Mouse (Mus musculus) embryonic stem cell, embryonic (primary cell): Measurements from ENCODE around the gene Wnt5b.

Experiments used
- CTCF ChIA-PET, 4 experiments: fragments of 300-600 bp in 2 of 4; fragments of 350-600 bp in 2 of 4; sonication (Branson Sonifier 250); formaldehyde crosslinking; loops; one replicate each; lab custom pipeline; 2022; ENCODE audit warnings: inconsistent platforms in 2 of 4; lab: Charles Lee
- POLR2A ChIA-PET, 4 experiments: fragments of 300-600 bp in 2 of 4; fragments of 350-600 bp in 2 of 4; sonication (Branson Sonifier 250); formaldehyde crosslinking; loops; one replicate each; lab custom pipeline; 2022; ENCODE audit warnings: antibody characterized with exemption in 4 of 4, inconsistent platforms in 1 of 4; lab: Charles Lee

Gene Wnt5b

DNA sequence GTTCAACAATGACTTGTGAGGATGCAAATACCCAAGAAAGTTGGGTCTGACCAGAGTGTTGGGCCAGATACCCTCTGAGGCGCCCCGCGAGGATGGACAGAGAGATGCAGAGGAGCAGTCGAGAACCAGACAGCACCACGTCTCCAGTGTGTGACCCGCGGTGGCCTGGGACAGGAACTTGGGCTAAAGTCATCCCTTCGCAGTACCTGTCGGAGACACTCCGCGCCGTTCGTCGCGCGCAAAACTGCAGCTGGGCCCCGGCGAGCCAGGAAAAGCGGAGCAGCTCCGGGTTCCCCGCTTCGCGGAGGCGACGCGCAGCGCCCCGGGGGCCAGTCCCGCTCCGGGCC, 718 bp downstream of the Wnt5b start:
- ChIA-PET POLR2A (interaction anchor here in 2 of 4 experiments (0.6 to 2.8 kb wide), 8 partner anchors 11 to 751 kb away, joined by 3 to 7 read pairs (median 4); partner anchors contain the start of genes B4galnt3 (in 1 of the 2) and D330020A13Rik (in 1 of the 2)), CTCF (interaction anchor here (0.6 to 2.3 kb wide), 7 partner anchors 11 to 186 kb away, joined by 3 to 20 read pairs (median 3); no protein-coding TSS in a partner anchor)

DNA sequence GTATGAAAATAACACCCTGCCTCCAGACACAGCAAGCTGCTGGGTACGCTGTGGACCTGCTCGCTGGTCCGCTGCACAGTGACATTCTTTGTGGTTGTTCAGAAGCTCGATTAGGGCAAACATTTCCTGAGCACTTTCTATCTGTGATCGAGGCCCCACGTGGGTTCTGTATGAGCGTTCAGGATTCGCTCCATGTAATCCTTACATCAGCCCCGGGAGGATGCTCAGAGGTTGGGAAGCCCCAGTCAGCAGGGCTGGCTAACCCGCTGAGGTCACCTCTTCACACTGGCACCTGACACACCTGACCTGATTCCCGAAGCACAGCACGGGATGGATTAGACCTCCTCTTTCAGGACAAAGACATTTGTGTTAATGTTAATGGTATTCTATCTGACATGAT, 8.3 kb downstream of the Wnt5b start:
- ChIA-PET CTCF (no interaction called here), POLR2A (no interaction called here)

DNA sequence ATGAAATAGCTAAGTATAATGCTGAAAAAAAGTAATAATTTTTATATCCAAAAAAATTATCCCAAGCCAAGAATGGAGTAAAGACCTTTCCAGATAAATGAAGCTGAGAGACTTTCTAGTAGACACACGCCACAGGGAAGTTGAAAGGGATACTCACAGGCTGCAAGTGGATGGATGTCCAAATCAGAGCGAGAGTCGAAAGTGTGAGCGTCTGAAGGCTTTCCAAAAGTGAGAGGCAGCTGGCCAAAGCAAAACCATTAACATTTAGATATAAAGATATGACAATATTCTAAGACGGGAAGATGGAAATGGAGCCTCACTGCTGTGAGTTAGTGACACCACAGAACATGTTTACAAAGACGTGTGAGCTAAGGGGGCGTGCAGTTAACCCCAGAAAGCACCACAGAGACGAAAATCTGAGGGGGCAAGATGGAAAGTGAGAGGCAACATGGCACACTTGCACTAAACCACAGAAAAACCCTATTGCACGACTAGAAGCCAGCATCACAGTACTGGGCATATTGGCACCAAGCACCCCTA, 10.9 kb downstream of the Wnt5b start:
- ChIA-PET CTCF (interaction anchor here in 1 of 4 experiments (0.7 kb wide), 1 partner anchor 85 kb away, joined by 3 read pairs; no protein-coding TSS in a partner anchor), POLR2A (interaction anchor here in 1 of 4 experiments (0.6 kb wide), 2 partner anchors 77 to 358 kb away, joined by 3 read pairs; no protein-coding TSS in a partner anchor)

DNA sequence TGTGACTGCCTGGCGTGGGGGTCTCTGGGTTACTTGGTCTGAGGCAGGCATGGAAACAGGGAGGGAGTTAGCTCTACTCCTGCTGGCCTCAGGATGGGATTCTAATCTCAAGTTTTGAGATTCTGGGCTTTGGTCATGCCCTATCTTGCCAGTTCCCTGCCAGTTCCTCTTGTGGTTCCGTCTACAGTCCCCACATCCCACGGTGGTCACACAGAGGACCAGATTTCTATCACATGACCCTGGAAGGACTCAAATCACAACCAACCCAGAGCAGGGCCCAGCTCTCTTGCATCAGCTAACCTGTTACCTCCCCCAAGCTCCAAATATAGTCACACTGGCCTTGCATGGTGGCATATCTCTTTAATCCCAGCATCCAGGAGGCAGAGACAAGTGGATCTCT, 14.5 kb downstream of the Wnt5b start:
- ChIA-PET CTCF (interaction anchor here in 2 of 4 experiments (0.6 to 0.7 kb wide), 2 partner anchors 46 to 86 kb away, joined by 3 read pairs; no protein-coding TSS in a partner anchor), POLR2A (no interaction called here)

DNA sequence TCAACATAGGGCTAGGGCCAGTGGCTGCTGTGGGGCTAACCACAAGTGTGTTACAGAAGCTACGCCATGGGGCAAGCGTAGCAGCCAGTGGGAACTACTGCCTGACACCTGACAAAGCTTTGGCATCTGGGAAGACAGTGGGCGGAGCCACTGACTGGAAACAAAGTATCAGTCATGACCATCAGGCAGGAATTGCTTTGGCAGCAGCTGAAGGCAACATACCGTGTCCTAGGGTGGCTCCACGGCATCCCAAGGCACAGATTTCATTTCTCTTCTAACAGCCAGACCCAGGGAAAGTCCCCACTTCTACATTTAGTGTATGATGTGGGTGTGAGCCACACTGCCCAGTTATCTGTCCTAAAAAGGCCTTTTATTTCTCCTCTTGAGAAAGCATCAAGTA, 17.6 kb downstream of the Wnt5b start:
- CTCF ChIA-PET, result no interaction called here
- POLR2A ChIA-PET, result no interaction called here

DNA sequence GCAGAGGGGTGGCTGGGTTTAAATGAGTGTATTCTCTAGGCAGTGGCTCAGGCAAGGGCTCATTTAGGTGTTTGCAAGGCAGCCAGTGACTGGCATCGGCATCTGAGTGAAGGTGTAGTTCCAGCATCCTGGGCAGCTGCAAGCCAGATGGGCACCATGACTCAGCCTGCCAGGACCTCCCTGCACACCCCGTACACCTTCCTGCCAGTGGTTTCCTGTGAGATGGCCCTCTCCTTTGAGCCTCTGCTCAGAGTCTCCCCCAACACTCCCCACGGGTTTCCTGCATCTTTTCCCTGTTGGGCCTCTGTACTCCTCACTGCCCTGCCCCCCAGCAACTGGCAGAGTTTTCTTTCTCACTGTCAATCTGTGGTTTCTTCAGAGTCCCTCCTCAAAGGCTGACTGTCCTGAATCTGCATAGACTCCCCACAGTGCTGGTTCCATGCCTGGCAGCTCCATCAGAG, 22.2 kb downstream of the Wnt5b start:
- ChIA-PET CTCF (no interaction called here), POLR2A (no interaction called here)

DNA sequence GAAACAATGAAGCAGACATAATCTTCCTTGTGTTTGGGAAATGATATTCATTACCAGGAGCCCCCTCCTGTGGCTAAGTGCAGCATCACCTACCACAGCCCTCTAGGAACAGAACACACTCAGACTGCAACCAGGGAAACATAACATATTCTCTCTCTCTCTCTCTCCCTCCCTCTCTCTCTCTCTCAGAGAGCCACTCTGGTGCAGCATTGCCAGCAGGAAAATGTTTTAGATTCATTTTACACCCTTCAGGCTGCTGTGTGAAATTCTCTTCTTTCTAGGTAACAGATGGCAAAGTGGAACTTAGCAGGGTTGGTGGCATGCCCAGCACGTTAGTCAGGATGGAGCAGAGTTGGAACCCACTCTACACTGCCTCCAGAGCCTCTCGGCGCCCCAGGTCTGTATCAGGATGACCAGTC, 22.7 kb downstream of the Wnt5b start:
- ChIA-PET CTCF (interaction anchor here in 2 of 4 experiments (0.6 to 0.7 kb wide), 3 partner anchors 72 to 1638 kb away, joined by 3 read pairs; no protein-coding TSS in a partner anchor), POLR2A (no interaction called here)

DNA sequence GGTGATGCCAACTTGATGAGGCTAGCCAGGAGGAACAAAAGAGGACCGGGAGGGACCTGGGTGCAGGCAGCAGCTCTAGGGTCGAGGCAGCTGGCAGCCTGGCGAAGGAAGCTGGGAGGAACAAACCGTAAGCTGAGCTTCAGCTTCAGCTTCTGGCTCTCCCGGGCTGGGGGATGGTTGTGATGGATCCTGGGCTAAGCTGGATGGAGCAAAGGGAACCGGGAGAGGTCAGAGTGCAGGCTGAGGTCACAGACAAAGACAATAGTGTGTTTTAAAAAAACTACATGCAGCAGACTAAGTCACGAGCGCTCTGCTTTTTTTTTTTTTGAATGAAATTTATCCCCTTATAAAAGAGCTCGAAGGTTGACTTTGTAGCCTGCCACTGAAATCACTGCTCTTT, 23.4 kb downstream of the Wnt5b start:
- POLR2A ChIA-PET, result no interaction called here
- CTCF ChIA-PET, result interaction anchor here in 1 of 4 experiments (0.7 kb wide), 2 partner anchors 72 to 1639 kb away, joined by 3 read pairs; no protein-coding TSS in a partner anchor

DNA sequence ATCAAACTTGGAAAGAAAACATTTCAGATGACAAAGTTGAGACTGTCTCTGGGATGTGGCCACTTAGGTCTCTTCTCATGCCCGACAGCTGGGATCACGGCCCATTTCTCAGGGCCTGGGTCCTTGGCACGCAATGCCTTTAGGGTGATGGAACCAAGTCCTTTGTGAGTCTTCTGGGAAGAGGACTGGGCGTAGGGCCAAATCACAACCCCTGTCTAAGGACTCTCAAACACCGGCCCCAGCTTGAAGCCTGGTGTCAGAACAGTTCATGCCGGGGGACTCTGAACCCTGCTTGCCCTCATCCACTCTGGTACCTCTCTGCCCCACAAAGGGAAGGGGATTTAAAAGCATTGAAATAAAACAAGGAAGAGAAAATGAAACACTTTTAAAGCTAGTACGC, 30.1 kb downstream of the Wnt5b start:
- ChIA-PET POLR2A (interaction anchor here in 2 of 4 experiments (0.6 to 1.1 kb wide), 2 partner anchors 14 to 598 kb away, joined by 3 read pairs; no protein-coding TSS in a partner anchor), CTCF (interaction anchor here in 1 of 4 experiments (0.7 kb wide), 1 partner anchor 41 kb away, joined by 3 read pairs; no protein-coding TSS in a partner anchor)

DNA sequence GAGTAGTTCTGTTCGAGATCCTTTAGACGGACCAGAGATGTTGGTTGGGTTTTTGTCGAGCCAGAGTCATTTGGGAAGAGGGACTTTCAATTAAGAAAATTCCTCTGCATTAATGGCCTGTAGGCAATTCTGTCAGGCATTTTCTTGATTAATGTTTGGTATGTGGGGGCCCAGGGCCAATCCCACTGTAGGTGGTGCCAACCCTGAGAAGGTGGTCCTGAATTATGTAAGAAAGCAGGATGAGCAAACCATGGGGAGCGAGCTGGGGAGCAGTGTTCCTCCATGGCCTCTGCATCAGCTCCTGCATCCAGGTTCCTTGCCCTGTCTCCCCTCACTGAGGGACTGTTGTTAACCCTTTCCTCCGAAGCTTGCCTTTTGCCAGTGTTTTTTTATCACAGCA, 30.7 kb downstream of the Wnt5b start:
- CTCF ChIA-PET, result no interaction called here

DNA sequence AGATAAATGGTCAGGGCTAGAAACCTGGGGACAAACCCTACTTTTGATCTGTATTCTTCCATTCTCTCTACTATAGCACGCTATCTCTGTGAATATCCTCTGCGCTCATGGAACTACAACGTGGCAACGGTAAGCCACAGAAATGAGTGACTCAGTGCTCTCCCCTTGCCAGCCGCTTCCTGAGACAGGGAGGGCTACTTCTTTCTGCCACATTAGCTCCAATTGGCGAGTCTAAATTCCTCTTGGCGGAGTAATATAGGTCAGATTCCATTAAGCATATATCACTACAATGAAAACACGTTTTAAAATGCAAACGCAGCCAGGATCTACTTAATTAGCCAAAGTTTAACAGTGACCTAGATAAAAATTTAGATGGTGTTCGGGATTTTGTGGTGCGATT, 31.4 kb downstream of the Wnt5b start:
- POLR2A ChIA-PET, result interaction anchor here in 1 of 4 experiments (0.5 to 0.6 kb wide), 2 partner anchors 105 to 280 kb away, joined by 3 read pairs; no protein-coding TSS in a partner anchor
- CTCF ChIA-PET, result no interaction called here

More for the DNA sequence above, 30.7 kb downstream of the Wnt5b start:
- POLR2A ChIA-PET, result no interaction called here

DNA sequence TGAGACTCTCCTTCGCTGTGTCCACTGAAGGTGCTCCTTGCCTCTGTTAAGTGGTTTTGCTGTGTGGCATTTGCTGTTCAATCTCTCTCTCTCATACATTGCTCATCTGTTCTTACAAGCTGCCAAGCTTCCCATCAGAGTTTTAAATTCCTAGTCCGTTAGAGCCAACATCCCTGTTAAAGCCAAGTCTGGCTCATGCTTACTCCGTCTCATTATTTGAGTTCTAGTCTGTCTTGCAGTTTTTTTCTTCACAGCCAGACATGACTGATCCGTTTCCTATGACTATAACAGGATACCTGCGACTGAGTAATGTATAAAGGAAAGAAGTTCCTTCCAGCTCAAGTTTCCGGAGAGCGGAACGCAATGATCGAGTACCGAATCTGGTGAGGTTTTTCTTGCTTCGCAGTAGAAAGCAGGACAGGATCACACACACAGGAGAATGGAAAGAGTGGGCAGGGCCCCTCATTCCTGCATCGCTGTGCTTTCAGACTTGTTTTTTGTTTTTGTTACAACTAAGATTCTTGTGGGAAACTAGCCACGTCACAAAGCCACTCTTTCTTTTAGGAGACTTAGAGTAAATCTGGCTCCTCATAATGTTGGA, 34.6 kb downstream of the Wnt5b start:
- ChIA-PET POLR2A (no interaction called here), CTCF (interaction anchor here in 1 of 4 experiments (0.6 kb wide), 2 partner anchors 11 to 337 kb away, joined by 8 to 19 read pairs; no protein-coding TSS in a partner anchor)

DNA sequence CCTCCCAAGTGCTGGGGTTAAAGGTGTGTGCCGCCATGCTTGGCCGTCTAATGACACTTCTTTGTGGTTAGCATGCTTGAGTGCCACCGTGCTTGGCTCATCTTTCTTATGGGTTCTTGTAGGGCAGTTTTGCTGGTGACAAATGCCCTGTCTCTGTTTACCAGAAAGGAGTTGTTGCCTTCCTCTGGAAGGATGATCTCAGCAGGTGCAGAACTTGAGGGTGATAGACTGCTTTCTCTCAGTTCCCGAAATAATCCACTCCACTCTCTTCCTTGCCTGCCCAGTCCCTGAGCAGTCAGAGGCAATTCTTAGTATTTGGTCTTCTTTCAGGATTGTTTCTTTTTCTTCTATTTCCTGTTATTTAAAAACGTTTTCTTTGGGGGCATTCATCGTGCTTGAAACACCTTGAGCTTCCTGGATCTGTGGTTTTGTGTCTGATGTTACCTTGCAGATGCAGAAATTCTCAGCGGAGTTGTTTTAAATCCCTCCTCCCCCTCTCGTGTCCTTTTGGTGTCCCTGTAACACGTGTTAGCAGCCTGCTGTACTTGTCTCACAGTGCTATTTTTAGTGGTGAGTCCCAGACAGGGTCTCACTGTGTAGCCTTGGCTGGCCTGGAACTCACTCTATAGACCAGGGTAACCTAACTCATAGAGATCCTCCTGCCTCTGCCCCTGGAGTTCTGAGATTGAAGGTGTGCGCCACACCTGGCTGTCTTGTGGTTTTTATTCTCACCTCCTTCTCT, 35.3 kb downstream of the Wnt5b start:
- CTCF ChIA-PET, result interaction anchor here in 1 of 4 experiments (0.6 kb wide), 1 partner anchor 338 kb away, joined by 8 read pairs; no protein-coding TSS in a partner anchor

DNA sequence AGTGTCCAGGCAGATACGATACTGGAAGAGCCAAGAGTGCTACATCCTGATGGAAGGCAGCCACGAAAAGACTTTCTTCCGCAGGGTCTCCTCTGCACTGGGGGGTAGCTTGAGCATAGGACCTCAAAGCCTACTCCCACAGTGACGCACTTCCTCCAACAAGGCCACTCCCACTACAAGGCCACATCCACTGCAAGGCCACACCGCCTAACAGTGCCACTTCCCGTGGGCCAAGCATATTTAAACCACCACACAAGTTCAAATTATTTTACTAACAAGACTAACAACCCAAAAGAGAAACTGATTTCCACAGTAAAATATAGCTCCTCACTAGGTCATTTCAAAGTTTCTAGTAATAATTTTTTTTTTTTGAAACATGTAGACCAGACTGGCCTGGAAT, 35.9 kb downstream of the Wnt5b start:
- ChIA-PET CTCF (no interaction called here), POLR2A (interaction anchor here in 1 of 4 experiments (0.7 kb wide), 1 partner anchor 314 kb away, joined by 3 read pairs; no protein-coding TSS in a partner anchor)

More for the DNA sequence above, 35.3 kb downstream of the Wnt5b start:
- POLR2A ChIA-PET, result no interaction called here

DNA sequence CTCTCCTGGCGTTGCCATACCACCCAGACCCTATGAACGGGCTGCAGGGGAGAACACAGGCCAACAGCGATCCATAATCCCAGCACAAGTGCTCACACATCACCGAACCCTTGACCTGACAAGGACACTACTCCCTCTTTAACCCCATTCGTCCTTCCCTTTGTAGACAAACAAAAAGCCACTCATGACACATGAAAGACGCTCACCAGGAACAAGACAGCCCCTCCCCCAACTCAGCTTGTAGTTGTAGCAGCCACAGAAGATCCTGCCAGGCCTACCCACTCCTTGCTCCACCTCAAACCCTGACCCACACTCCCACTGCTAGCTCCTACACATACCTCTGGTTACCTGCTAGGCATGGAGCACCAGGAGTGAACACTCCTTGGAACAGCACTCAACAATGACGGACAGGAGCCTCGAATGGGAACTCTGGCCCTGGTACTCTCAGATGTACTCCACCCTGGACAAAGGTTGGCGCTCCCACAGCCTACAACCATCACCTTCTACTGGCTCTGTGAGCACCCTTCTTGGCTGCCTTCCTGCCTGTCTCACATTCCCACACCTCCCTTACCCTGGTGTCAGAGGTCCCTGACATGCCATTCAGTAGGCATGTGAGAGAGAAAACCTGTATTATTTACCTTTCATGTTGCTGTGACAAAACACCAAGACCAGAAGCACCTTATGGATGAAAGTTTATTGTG, 38.5 kb downstream of the Wnt5b start:
- POLR2A ChIA-PET, result interaction anchor here in 2 of 4 experiments (0.7 to 1.7 kb wide), 4 partner anchors 12 to 57 kb away, joined by 3 read pairs; no protein-coding TSS in a partner anchor
- CTCF ChIA-PET, result interaction anchor here in 1 of 4 experiments (1.3 to 2.3 kb wide), 2 partner anchors 12 to 688 kb away, joined by 3 to 5 read pairs; no protein-coding TSS in a partner anchor

DNA sequence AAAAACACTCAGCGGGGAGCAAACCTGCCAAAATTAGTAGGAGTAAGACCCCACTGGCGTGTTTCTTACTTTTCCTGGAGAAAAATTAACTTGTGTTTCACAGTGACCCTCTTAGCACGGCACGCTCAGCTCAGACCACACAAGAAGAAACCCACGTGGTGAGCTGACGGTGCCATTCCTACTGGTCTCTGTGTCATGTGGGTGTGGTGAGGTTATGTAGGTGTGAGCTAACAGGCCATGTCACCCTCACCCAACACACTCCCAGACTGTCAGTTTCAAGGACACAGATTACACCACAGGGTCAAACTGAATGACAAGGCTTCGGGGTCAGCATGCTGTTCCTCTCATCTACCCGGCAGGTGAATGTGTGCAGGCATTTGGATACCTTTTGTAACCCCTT, 39.4 kb downstream of the Wnt5b start:
- POLR2A ChIA-PET, result interaction anchor here in 2 of 4 experiments (1.0 to 1.9 kb wide), 8 partner anchors 9 to 398 kb away, joined by 3 to 6 read pairs (median 3); partner anchors contain the start of genes Fbxl14 (in 1 of the 2) and Rad52 (in 1 of the 2)
- CTCF ChIA-PET, result interaction anchor here in 3 of 4 experiments (0.9 to 2.3 kb wide), 6 partner anchors 13 to 689 kb away, joined by 3 to 7 read pairs (median 4); no protein-coding TSS in a partner anchor

DNA sequence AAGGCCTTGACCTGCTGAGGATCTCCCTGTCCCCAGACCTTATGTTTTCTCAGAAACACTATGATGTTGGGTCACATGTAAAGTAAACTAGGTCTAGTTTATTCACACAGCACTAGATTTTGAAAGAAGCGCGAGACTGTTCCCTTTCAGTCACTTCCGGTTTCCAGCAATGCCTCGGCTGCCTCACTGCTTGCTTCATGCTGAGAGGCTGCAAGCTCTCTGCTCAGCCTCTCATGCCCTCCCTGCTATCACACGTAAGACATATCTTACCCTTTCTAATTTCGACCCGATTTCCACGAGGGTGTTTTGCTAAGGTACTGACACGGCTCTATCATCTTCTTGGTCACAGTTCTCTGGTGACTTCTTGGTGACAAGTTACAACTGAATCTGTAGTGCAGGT, 42.1 kb downstream of the Wnt5b start:
- ChIA-PET CTCF (interaction anchor here in 1 of 4 experiments (1.5 kb wide), 1 partner anchor 30 kb away, joined by 4 read pairs; no protein-coding TSS in a partner anchor), POLR2A (interaction anchor here in 1 of 4 experiments (0.5 to 1.4 kb wide), 2 partner anchors 40 to 350 kb away, joined by 3 to 4 read pairs; no protein-coding TSS in a partner anchor)

DNA sequence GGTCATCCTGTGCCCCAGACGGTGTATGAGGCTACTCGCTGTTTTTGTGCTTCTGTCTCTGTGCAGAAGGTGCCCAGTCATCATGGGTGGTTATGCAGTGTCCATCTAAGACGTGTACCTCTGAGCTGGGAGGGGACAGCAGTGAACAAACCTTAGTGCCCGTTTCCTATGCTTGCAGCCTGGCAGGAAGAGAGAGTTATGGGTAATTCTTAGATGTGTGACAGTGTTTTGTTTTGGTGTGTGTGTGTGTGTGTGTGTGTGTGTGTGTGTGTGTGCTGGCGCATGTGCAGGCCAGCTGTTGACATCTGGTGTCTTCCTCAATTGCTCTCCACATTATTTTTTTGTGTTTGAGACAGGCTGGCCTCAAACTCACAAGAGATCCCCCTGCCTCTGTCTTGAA, 44.1 kb downstream of the Wnt5b start:
- CTCF ChIA-PET, result interaction anchor here in 3 of 4 experiments (0.7 to 1.1 kb wide), 3 partner anchors 10 to 1237 kb away, joined by 3 to 5 read pairs (median 3); no protein-coding TSS in a partner anchor

More for the DNA sequence above, 44.1 kb downstream of the Wnt5b start:
- POLR2A ChIA-PET, result interaction anchor here in 3 of 4 experiments (0.5 to 1.3 kb wide), 5 partner anchors 15 to 1645 kb away, joined by 3 to 4 read pairs (median 3); partner anchors contain the start of gene Wnt5b (in 1 of the 3)
